Mouse (Mus musculus): ENCODE results near the gene Amz1. TPM values are rescaled to one million over a fixed set of nuclear protein-coding genes. Genes with fewer than 3 reads are reported as not detected.
A peak's percentile ranks its signal among the peaks of the same experiment; 100 is the strongest.

Gene Amz1
- polyA plus RNA-seq (2015; fragmentation: Nextera tagmentation; extraction: Ambion mirVana), result 0.82 and 0.97 TPM in 2 replicates

DNA sequence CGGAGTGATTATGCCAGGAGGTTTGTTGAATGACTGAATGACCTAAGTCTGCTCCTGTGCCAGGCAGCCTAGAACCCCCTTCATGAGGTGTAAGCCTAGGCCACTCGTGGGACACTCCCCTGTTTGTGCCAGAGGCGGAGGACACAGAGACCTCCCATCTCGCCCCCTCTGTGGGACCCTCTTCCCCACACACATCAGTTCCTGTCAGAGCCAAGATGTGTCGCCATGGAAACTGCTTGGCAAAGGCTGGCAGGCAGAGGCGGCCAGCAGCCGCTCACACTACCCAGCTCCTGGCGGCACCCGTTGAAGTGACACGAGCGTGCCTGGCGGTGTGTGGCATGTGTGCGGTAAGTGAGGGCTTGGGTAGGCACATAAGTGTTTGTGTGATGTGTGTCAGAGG is at the start of gene Amz1:
Amz1 (plus strand) TSS at position 306 of the 400 bp plus-strand sequence.
- Histone ChIP-seq H3K27me3 (no peaks in the 10 kb centered on the region), H3K9me3 (replicated peaks) (no peaks in the 10 kb centered on the region), H3K4me3 (replicated peaks) (no peak within 1 kb of the TSS), H3K4me1 (replicated peaks) (peaks cover 10% of the 10 kb centered on the region), H3K4me2 (no peak within 1 kb of the TSS), H3K9ac (no peak within 1 kb of the TSS), H3K27ac (no peak within 1 kb of the TSS), H3K36me3 (peaks cover 9% of the 10 kb centered on the region)
- 71% methylated on average over 13 of the region's 13 CpGs for WGBS (ENCODE audit: insufficient replicate concordance)
- ATAC-seq (ENCODE audit: low read depth) (no peak), DNase-seq (no peak)

DNA sequence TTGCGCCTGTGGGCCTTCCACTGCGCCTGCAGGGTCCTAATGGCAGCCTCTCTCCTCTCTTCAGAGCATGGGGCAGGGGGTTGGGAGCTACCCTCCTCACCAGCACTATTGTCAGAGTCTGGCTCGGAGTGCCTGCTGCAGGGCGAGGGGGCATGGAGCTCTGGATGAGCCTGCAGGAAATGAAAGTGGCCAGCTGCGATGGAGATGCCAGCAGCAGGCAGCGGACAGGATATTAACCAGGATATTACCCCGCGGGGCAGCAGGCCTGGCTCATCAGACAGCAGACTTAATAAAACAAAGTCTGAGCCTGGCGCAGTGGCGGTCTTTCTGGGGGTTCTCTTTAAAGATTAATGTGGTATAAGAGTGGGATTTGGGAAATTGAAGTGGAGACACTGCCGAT is 48.8 kb upstream of the Amz1 start:
- no peak overlapping the region for H3K27ac ChIP-seq

DNA sequence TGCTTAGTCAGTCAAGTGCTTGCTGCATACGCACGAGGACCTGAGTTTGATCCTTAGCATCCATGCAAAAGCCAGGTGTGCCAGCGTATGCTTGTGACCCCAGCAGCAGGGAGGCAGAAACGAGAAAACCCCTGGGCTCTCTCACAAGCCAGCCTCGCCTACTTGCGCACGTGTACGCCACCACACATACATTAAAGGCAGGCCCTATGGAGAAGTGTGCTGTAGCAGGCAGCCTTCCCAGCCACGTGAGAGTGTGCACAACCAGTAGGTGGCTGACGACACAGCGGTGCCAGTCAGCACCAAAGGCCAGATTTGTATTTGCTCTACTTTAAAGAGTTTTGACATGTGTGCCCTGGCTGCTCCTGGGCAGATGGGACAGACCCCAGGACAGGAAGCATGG is 48.3 kb upstream of the Amz1 start:
- H3K4me2 ChIP-seq, result no peak overlapping the region
- WGBS (ENCODE audit: insufficient replicate concordance), result 73% methylated on average over 11 of the region's 11 CpGs
- H3K27me3 ChIP-seq, result no peaks in the 10 kb centered on the region
- no peak for DNase-seq
- no peak for ATAC-seq (ENCODE audit: low read depth)
- H3K4me1 ChIP-seq (replicated peaks), result no peaks in the 10 kb centered on the region
- no peak overlapping the region for H3K27ac ChIP-seq
- no peaks in the 10 kb centered on the region for H3K9me3 ChIP-seq (replicated peaks)
- peaks cover 19% of the 10 kb centered on the region for H3K36me3 ChIP-seq
- H3K4me3 ChIP-seq (replicated peaks), result no peak overlapping the region
- no peak overlapping the region for H3K9ac ChIP-seq

More for the DNA sequence above, 48.8 kb upstream of the Amz1 start:
- 76% methylated on average over 11 of the region's 11 CpGs for WGBS (ENCODE audit: insufficient replicate concordance)
- ATAC-seq (ENCODE audit: low read depth) (no peak), DNase-seq (no peak)
- no peak overlapping the region for H3K4me3 ChIP-seq (replicated peaks)
- H3K4me2 ChIP-seq, result no peak overlapping the region
- H3K9ac ChIP-seq, result no peak overlapping the region
- H3K36me3 ChIP-seq, result peaks cover 23% of the 10 kb centered on the region
- H3K9me3 ChIP-seq (replicated peaks), result no peaks in the 10 kb centered on the region
- no peaks in the 10 kb centered on the region for H3K4me1 ChIP-seq (replicated peaks)
- H3K27me3 ChIP-seq, result no peaks in the 10 kb centered on the region

DNA sequence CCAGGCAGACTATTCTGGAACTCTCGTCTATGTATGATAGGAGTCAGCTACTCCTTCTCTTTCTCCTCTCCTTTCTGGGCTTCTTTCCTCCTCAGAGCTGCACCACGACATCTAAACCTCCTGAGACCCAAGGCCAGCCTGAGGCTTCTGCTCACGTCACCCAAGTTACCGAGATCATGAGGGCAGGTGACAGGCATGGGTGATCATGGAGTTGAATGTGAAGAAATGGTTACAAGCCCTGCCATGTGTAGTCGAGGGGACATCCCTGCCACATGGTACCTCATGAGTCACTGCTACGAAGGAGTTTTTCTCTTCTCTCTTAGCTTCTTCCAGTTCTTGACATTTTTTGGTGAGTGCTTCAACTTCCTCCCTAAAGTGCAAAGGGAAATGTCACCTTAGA is 46.8 kb upstream of the Amz1 start:
- WGBS (ENCODE audit: insufficient replicate concordance), result 65% methylated on average over 6 of the region's 6 CpGs
- no peak for DNase-seq
- Histone ChIP-seq H3K4me2 (no peak overlapping the region), H3K9ac (no peak overlapping the region), H3K27me3 (no peaks in the 10 kb centered on the region), H3K36me3 (peaks cover 16% of the 10 kb centered on the region), H3K27ac (no peak overlapping the region), H3K4me3 (replicated peaks) (no peak overlapping the region), H3K9me3 (replicated peaks) (no peaks in the 10 kb centered on the region), H3K4me1 (replicated peaks) (peaks cover 13% of the 10 kb centered on the region)
- no peak for ATAC-seq (ENCODE audit: low read depth)

DNA sequence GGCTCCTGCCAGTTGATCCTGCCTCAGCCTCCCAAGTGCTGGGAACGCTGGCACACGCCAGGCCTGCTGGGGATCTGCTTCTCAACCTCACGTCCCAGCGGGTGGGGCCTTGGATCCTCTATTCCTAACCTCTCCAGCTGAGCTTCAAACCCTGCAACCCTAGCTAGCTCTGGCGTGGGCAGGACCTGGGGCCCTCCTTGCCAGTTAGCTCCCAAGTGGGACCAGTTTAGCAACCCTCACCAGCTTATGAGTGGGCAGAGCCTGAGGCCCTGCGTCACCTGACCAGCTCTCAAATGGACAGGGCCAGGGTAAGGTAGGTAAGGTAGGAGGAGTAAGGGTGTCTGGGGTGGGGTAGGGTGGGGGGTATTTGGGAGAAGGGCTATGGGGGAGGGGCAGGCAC is 43.9 kb upstream of the Amz1 start:
- ATAC-seq (ENCODE audit: low read depth) (no peak), DNase-seq (no peak)
- WGBS (ENCODE audit: insufficient replicate concordance), result 74% methylated on average over 6 of the region's 6 CpGs
- Histone ChIP-seq H3K27ac (no peak overlapping the region), H3K27me3 (no peaks in the 10 kb centered on the region), H3K9me3 (replicated peaks) (no peaks in the 10 kb centered on the region), H3K4me2 (no peak overlapping the region), H3K9ac (no peak overlapping the region), H3K36me3 (peaks cover 15% of the 10 kb centered on the region), H3K4me3 (replicated peaks) (no peak overlapping the region), H3K4me1 (replicated peaks) (peaks cover 21% of the 10 kb centered on the region)

DNA sequence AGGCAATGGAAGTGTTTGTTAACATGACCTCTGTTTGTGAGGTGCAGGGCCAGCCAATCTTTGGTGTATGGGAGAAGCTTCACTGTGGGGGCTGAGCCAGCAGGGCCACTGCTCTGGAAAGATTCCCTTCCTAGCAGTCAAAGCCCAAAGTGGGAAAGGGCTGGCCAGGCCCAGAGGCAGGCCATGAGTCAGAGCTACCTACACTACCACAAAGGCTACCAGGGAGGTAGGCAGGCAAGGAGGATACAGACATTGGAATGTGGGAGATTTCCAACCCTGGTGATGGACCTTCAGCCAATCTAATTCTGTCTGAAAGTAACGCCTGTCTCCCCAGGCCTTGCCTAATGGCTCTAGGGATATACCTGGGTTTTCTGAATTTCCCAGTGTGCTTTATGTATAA is 43.0 kb upstream of the Amz1 start:
- Histone ChIP-seq H3K36me3 (peaks cover 12% of the 10 kb centered on the region), H3K4me3 (replicated peaks) (no peak overlapping the region), H3K27ac (no peak overlapping the region), H3K9me3 (replicated peaks) (no peaks in the 10 kb centered on the region), H3K9ac (no peak overlapping the region), H3K4me1 (replicated peaks) (peaks cover 21% of the 10 kb centered on the region), H3K4me2 (no peak overlapping the region), H3K27me3 (no peaks in the 10 kb centered on the region)
- DNase-seq (no peak), ATAC-seq (ENCODE audit: low read depth) (no peak)
- WGBS (ENCODE audit: insufficient replicate concordance), result 81% methylated on average over 1 of the region's 1 CpGs

DNA sequence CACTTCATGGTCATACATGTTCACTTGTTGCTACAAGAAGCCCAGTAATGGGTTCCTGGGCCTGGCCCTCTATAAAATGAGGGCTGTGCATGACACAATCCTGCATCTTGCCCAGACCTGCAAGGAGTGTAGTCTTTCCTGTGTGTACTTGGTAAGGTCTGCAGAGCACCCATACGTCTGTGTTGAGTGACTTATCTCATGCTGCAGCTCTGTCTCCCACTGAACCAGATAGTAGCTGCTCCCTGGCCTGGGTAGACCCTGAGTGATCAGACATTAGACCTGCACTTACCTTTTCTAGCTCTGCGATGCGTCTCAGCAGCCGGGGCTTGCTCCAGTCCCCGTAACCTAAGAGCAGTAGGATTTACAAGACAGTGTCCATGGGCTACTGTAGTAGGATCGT is 41.8 kb upstream of the Amz1 start:
- Histone ChIP-seq H3K36me3 (peaks cover 10% of the 10 kb centered on the region), H3K9ac (no peak overlapping the region), H3K27me3 (no peaks in the 10 kb centered on the region), H3K4me2 (no peak overlapping the region), H3K27ac (no peak overlapping the region), H3K4me1 (replicated peaks) (peaks cover 21% of the 10 kb centered on the region), H3K4me3 (replicated peaks) (no peak overlapping the region), H3K9me3 (replicated peaks) (no peaks in the 10 kb centered on the region)
- peak; percentile 86 for ATAC-seq (ENCODE audit: low read depth)
- no peak for DNase-seq
- WGBS (ENCODE audit: insufficient replicate concordance), result 41% methylated on average over 6 of the region's 6 CpGs

DNA sequence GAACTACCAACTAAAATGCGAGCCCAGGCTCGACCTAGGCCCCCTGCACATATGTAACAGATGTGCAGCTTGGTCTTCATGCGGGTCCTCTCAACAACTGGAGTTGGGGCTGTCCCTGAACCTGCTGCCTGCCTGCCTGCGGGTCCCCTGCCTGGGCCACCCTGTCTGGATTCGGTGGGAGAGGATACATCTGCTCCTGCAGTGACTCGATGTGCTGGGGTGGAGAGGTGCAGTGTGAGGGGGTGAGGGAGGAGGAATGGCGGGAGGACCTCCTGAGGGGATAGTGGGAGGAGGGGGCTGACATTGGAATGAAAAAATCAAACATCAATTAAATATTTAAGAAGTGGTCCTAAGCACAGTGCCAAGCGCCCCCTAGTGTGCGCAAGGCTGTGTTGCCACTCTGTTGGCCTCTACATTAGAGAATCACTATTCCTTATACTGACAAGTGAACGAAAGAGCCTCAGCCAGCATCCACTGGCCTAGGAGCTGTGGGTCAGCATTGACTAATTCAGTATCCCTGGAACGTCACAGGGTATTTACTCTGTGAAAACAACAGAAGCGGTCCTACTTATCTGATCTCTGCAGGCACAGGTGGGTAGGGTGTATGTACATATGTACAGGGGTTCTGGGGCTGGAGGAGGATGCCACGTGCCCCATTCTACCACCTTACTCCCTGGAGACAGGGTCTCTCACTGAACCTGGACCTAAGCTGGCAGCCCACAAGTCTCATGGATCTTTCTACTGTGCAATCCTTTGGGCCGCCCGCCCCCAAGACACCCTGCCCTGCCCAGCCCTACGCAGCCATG is 39.4 kb upstream of the Amz1 start:
- no peak for ATAC-seq (ENCODE audit: low read depth)
- Histone ChIP-seq H3K4me1 (replicated peaks) (peaks cover 21% of the 10 kb centered on the region), H3K4me3 (replicated peaks) (no peak overlapping the region), H3K27ac (no peak overlapping the region), H3K4me2 (no peak overlapping the region), H3K9ac (no peak overlapping the region), H3K9me3 (replicated peaks) (no peaks in the 10 kb centered on the region), H3K27me3 (no peaks in the 10 kb centered on the region), H3K36me3 (peaks cover 18% of the 10 kb centered on the region)
- WGBS (ENCODE audit: insufficient replicate concordance), result 58% methylated on average over 16 of the region's 16 CpGs
- DNase-seq, result no peak

DNA sequence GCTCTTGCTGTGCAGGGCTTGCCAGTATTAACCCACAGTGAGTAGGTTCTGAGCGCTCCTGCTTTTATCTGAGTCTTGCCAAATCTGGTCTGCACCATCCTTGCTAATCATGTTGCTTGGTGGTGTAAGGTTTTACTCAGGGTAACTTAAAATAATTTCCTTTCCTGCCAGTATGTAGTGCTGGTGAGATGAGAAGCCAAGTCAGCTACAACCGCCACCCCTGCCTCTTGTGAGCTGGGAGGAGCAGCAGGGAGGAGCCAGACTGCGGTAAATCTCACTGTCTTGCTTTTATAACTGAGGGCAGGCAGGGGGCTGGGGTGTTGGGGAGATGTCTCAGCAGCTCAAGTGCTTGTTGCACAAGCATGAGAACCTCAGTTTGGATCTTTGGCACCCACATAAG is 35.5 kb upstream of the Amz1 start:
- H3K4me1 ChIP-seq (replicated peaks), result no peaks in the 10 kb centered on the region
- no peak overlapping the region for H3K4me2 ChIP-seq
- no peaks in the 10 kb centered on the region for H3K9me3 ChIP-seq (replicated peaks)
- ATAC-seq (ENCODE audit: low read depth) (no peak), DNase-seq (no peak)
- H3K4me3 ChIP-seq (replicated peaks), result no peak overlapping the region
- H3K36me3 ChIP-seq, result peaks cover 32% of the 10 kb centered on the region
- H3K27ac ChIP-seq, result no peak overlapping the region
- H3K9ac ChIP-seq, result no peak overlapping the region
- H3K27me3 ChIP-seq, result no peaks in the 10 kb centered on the region
- 61% methylated on average over 3 of the region's 3 CpGs for WGBS (ENCODE audit: insufficient replicate concordance)

DNA sequence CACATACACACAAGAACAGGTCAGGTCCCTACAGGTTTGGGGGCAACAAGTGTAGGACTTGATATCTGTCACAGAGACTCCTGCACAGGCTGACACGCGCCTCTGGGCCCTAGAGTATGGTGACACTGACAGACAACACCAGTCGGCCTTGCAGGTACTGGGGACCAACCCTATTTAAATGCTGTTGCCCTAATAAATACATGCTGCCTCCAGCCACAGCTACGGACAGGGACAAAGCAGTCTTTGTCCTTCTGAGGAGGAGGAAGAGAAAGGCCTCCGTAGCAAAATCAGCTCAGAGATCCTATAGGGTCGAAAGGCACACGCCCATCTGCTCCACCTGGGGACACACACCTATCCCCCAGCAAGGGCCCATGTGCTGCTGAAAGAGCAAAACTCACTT is 27.9 kb upstream of the Amz1 start:
- H3K4me3 ChIP-seq (replicated peaks), result no peak overlapping the region
- no peak overlapping the region for H3K9ac ChIP-seq
- H3K9me3 ChIP-seq (replicated peaks), result no peaks in the 10 kb centered on the region
- H3K4me1 ChIP-seq (replicated peaks), result peaks cover 11% of the 10 kb centered on the region
- DNase-seq (no peak), ATAC-seq (ENCODE audit: low read depth) (no peak)
- H3K27ac ChIP-seq, result no peak overlapping the region
- H3K36me3 ChIP-seq, result peaks cover 28% of the 10 kb centered on the region
- H3K4me2 ChIP-seq, result no peak overlapping the region
- no peaks in the 10 kb centered on the region; the same call in 1 of the 2 replicates for H3K27me3 ChIP-seq
- 82% methylated on average over 7 of the region's 7 CpGs for WGBS (ENCODE audit: insufficient replicate concordance)

DNA sequence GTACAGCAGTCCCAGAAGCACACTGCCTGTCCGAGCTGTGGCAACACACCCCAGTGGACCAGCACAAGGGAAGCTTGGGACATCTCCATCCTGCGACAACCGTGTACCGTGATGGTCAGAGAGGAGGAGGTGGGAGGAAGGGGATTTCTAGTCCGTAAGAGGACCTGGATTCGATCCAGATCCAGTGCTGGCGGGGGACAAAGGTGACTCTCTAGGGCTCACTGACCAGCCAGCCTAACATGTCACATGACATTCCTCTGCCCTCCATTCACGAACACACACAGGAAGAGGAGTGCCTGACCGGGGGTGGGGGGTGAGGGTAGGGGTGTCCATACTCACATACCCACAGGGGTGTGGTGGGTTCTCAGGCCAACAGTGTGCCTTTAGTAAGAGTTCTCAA is 24.2 kb upstream of the Amz1 start:
- ATAC-seq (ENCODE audit: low read depth) (no peak), DNase-seq (no peak)
- 0 out of 2 replicates have a peak overlapping the region, but pooled peaks have one; percentile 8 for H3K4me2 ChIP-seq
- H3K27me3 ChIP-seq, result no peaks in the 10 kb centered on the region; the same call in 1 of the 2 replicates
- peak overlapping the region; percentile 34; the same call in 1 of the 2 replicates for H3K27ac ChIP-seq
- H3K9ac ChIP-seq, result no peak overlapping the region
- no peak overlapping the region for H3K4me3 ChIP-seq (replicated peaks)
- H3K36me3 ChIP-seq, result peaks cover 19% of the 10 kb centered on the region
- H3K4me1 ChIP-seq (replicated peaks), result peaks cover 45% of the 10 kb centered on the region
- no peaks in the 10 kb centered on the region for H3K9me3 ChIP-seq (replicated peaks)
- 68% methylated on average over 9 of the region's 9 CpGs for WGBS (ENCODE audit: insufficient replicate concordance)

DNA sequence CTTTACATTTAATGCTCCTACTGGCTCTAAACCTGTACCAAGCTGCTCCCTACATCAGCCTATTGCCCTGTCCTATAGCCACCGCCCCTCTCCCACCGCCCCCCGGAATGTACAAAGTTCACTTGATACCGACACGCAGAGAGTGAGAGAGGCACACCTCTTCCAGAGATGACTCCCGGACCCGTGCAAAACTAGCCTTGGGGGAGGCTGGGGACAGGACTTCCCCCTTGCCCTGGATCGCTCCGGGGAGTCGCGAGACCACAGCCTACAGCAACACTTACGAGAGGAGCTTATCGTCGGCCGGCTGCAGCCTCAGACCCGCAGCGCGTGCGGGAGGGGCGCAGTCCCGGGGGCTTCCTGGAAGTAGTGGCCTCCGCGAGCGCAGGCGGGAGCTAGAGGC is 22.3 kb upstream of the Amz1 start:
- Histone ChIP-seq H3K27me3 (no peaks in the 10 kb centered on the region; the same call in 1 of the 2 replicates), H3K9me3 (replicated peaks) (no peaks in the 10 kb centered on the region), H3K4me1 (replicated peaks) (peaks cover 62% of the 10 kb centered on the region), H3K36me3 (peaks cover 10% of the 10 kb centered on the region), H3K4me3 (replicated peaks) (peak overlapping the region; percentile 74), H3K27ac (peak overlapping the region; percentile 88), H3K9ac (peak overlapping the region; percentile 78), H3K4me2 (peak overlapping the region; percentile 95)
- no peak; the same call in none of the 2 replicates for ATAC-seq (ENCODE audit: low read depth)
- WGBS (ENCODE audit: insufficient replicate concordance), result under 1% methylated on average over 25 of the region's 25 CpGs
- no peak for DNase-seq

Data from liver, embryonic 13.5 days (tissue).